Mouse (Mus musculus) midbrain, embryonic 12.5 days (tissue): ENCODE data around the gene Sfswap. TPM values are rescaled to one million over a fixed set of nuclear protein-coding genes. Genes with fewer than 3 reads are reported as not detected.

Experiments
- ATAC-seq: fragments of 200-750 bp; cut with Nextera tagmentation; 2 replicates; pipeline ENCODE4 v1.8.0; 2017; ENCODE audit warnings: low read depth, moderate TSS enrichment, moderate library complexity; ENCODE audit not compliant: low FRiP score
- H3K27ac ChIP-seq: fragments of 300-500 bp; sonication (generic); replicated peaks from 2 replicates; pipeline ENCODE4 v1.5.1; 2016; ENCODE audit warnings: mild to moderate bottlenecking
- H3K27me3 ChIP-seq: fragments of 300-500 bp; sonication (generic); 2 replicates; pipeline ENCODE4 v1.6.1; 2016; ENCODE audit warnings: mild to moderate bottlenecking
- H3K36me3 ChIP-seq: fragments of 300-500 bp; sonication (generic); 2 replicates; pipeline ENCODE4 v1.6.1; 2016
- H3K4me1 ChIP-seq: fragments of 300-500 bp; sonication (generic); 2 replicates; pipeline ENCODE4 v1.6.1; 2016
- H3K4me2 ChIP-seq: fragments of 300-500 bp; sonication (generic); replicated peaks from 2 replicates; pipeline ENCODE4 v1.6.1; 2016; ENCODE audit warnings: mild to moderate bottlenecking, moderate library complexity
- H3K4me3 ChIP-seq: fragments of 300-500 bp; sonication (generic); 2 replicates; pipeline ENCODE4 v1.5.1; 2016; ENCODE audit warnings: mild to moderate bottlenecking
- H3K9ac ChIP-seq: fragments of 300-500 bp; sonication (generic); replicated peaks from 2 replicates; pipeline ENCODE4 v1.6.1; 2016; ENCODE audit warnings: mild to moderate bottlenecking, moderate library complexity
- H3K9me3 ChIP-seq: fragments of 300-500 bp; sonication (generic); 2 replicates; pipeline ENCODE4 v1.6.1; 2016; ENCODE audit warnings: mild to moderate bottlenecking
- WGBS: fragments of 180-500 bp; shearing (Covaris S2); methylation state at CpG from one replicate; pipeline ENCODE4 v1.1.7; 2016; 5-methylcytosine and 5-hydroxymethylcytosine counted together
- polyA plus RNA-seq: library from polyadenylated mRNA; unstranded; fragments of >200 nt; fragmentation: Nextera tagmentation; extraction: Ambion mirVana; gene quantifications from 2 replicates; pipeline ENCODE4 v1.2.1, GENCODE M21; 2016

The Sfswap gene
- polyA plus RNA-seq, 1 experiment from 2014 or later, result 67.4 TPM

- Histone ChIP-seq H3K9ac (no peak overlapping the region), H3K27me3 (no peaks in the 10 kb centered on the region), H3K4me3 (no peak overlapping the region), H3K36me3 (peaks cover 93% of the 10 kb centered on the region), H3K4me2 (no peak overlapping the region), H3K4me1 (no peaks in the 10 kb centered on the region), H3K27ac (no peak overlapping the region), H3K9me3 (no peaks in the 10 kb centered on the region)
- ATAC-seq, result no peak
- WGBS, result 97% methylated on average over 4 of the region's 4 CpGs
Observed at GRCm38 (mm10) chr5:129568596-129568995, 67.6 kb downstream of the Sfswap start.

GRCm38 (mm10) chr5:129578201-129578600 lies 77.2 kb downstream of the Sfswap start:
- WGBS, result 72% methylated on average over 12 of the region's 12 CpGs
- no peaks in the 10 kb centered on the region for H3K4me1 ChIP-seq
- no peak overlapping the region for H3K4me3 ChIP-seq
- no peaks in the 10 kb centered on the region for H3K9me3 ChIP-seq
- peaks cover 30% of the 10 kb centered on the region for H3K27me3 ChIP-seq
- 0 out of 2 replicates have a peak, but pooled peaks cover under 1% of the 10 kb centered on the region for H3K36me3 ChIP-seq
- no peak overlapping the region for H3K9ac ChIP-seq
- H3K27ac ChIP-seq, result no peak overlapping the region
- no peak for ATAC-seq
- no peak overlapping the region for H3K4me2 ChIP-seq

- no peak overlapping the region for H3K4me2 ChIP-seq
- 26% methylated on average over 6 of the region's 6 CpGs for WGBS
Observed at GRCm38 (mm10) chr5:129580046-129580445, 79.0 kb downstream of the Sfswap start.

GRCm38 (mm10) chr5:129580572-129580971 lies 79.6 kb downstream of the Sfswap start:
- no peak overlapping the region for H3K27ac ChIP-seq
- peaks cover 47% of the 10 kb centered on the region for H3K27me3 ChIP-seq
- no peak for ATAC-seq
- H3K36me3 ChIP-seq, result no peaks in the 10 kb centered on the region
- H3K4me1 ChIP-seq, result peaks cover 18% of the 10 kb centered on the region
- no peak overlapping the region for H3K4me3 ChIP-seq
- 82% methylated on average over 9 of the region's 9 CpGs for WGBS
- H3K4me2 ChIP-seq, result no peak overlapping the region
- no peak overlapping the region for H3K9ac ChIP-seq
- no peaks in the 10 kb centered on the region for H3K9me3 ChIP-seq

More at GRCm38 (mm10) chr5:129580046-129580445, 79.0 kb downstream of the Sfswap start:
- H3K27me3 ChIP-seq, result peaks cover 42% of the 10 kb centered on the region
- H3K4me3 ChIP-seq, result no peak overlapping the region
- H3K9me3 ChIP-seq, result no peaks in the 10 kb centered on the region
- H3K36me3 ChIP-seq, result no peaks in the 10 kb centered on the region
- H3K9ac ChIP-seq, result no peak overlapping the region
- no peak overlapping the region for H3K27ac ChIP-seq
- no peak for ATAC-seq
- H3K4me1 ChIP-seq, result peaks cover 13% of the 10 kb centered on the region

- H3K27ac ChIP-seq, result no peak overlapping the region
- 80% methylated on average over 7 of the region's 7 CpGs for WGBS
Observed at GRCm38 (mm10) chr5:129581015-129581414, 80.0 kb downstream of the Sfswap start.

GRCm38 (mm10) chr5:129583331-129583730 lies 82.3 kb downstream of the Sfswap start:
- WGBS, result 8% methylated on average over 12 of the region's 12 CpGs
- Histone ChIP-seq H3K27me3 (peaks cover 66% of the 10 kb centered on the region), H3K4me1 (peaks cover 35% of the 10 kb centered on the region), H3K4me3 (peak overlapping the region; percentile 81), H3K9me3 (no peaks in the 10 kb centered on the region), H3K27ac (no peak overlapping the region), H3K9ac (peak overlapping the region; percentile 88), H3K4me2 (peak overlapping the region; percentile 99), H3K36me3 (no peaks in the 10 kb centered on the region)
- no peak for ATAC-seq

More at GRCm38 (mm10) chr5:129581015-129581414, 80.0 kb downstream of the Sfswap start:
- Histone ChIP-seq H3K27me3 (peaks cover 51% of the 10 kb centered on the region), H3K9me3 (no peaks in the 10 kb centered on the region), H3K9ac (no peak overlapping the region), H3K4me3 (no peak overlapping the region), H3K36me3 (no peaks in the 10 kb centered on the region), H3K4me2 (no peak overlapping the region), H3K4me1 (peaks cover 22% of the 10 kb centered on the region)
- no peak for ATAC-seq

GRCm38 (mm10) chr5:129583761-129584582 lies 83.0 kb downstream of the Sfswap start, which contains the start of gene Mmp17:
Gene Mmp17, plus strand, starts transcription at chr5:129584169.
- Histone ChIP-seq H3K9me3 (no peaks in the 10 kb centered on the region), H3K4me1 (peaks cover 35% of the 10 kb centered on the region), H3K4me3 (peak within 1 kb of the TSS; percentile 81), H3K27ac (peak within 1 kb of the TSS; percentile 44; the same call in 1 of the 2 replicates), H3K27me3 (peaks cover 72% of the 10 kb centered on the region), H3K9ac (peak within 1 kb of the TSS; percentile 88), H3K36me3 (no peaks in the 10 kb centered on the region), H3K4me2 (peak within 1 kb of the TSS; percentile 99)
- WGBS, result under 1% methylated on average over 74 of the region's 80 CpGs
- ATAC-seq, result peak; percentile 85

- peak; percentile 14; the same call in 1 of the 2 replicates for ATAC-seq
- peak overlapping the region; percentile 81 for H3K4me3 ChIP-seq
- under 1% methylated on average over 76 of the region's 76 CpGs for whole genome bisulfite sequencing
- H3K4me1 ChIP-seq, result peaks cover 35% of the 10 kb centered on the region
- no peaks in the 10 kb centered on the region for H3K9me3 ChIP-seq
- H3K27ac ChIP-seq, result 0 out of 2 replicates have a peak overlapping the region, but pooled peaks have one; percentile 78
- no peaks in the 10 kb centered on the region for H3K36me3 ChIP-seq
- peak overlapping the region; percentile 88 for H3K9ac ChIP-seq
- H3K27me3 ChIP-seq, result peaks cover 73% of the 10 kb centered on the region
- H3K4me2 ChIP-seq, result peak overlapping the region; percentile 99
Observed at GRCm38 (mm10) chr5:129584583-129585541, 83.8 kb downstream of the Sfswap start.

GRCm38 (mm10) chr5:129586016-129586415 lies 85.0 kb downstream of the Sfswap start:
- H3K27me3 ChIP-seq, result peaks cover 65% of the 10 kb centered on the region

GRCm38 (mm10) chr5:129586471-129586870 lies 85.5 kb downstream of the Sfswap start:
- WGBS, result 48% methylated on average over 13 of the region's 13 CpGs
- peaks cover 47% of the 10 kb centered on the region for H3K4me1 ChIP-seq
- no peak for ATAC-seq
- peak overlapping the region; percentile 88 for H3K9ac ChIP-seq
- peak overlapping the region; percentile 99 for H3K4me2 ChIP-seq
- peak overlapping the region; percentile 81 for H3K4me3 ChIP-seq
- H3K36me3 ChIP-seq, result no peaks in the 10 kb centered on the region
- H3K27ac ChIP-seq, result peak overlapping the region; percentile 78
- peaks cover 60% of the 10 kb centered on the region for H3K27me3 ChIP-seq
- no peaks in the 10 kb centered on the region for H3K9me3 ChIP-seq

More at GRCm38 (mm10) chr5:129586016-129586415, 85.0 kb downstream of the Sfswap start:
- Histone ChIP-seq H3K4me3 (peak overlapping the region; percentile 81), H3K9ac (peak overlapping the region; percentile 88), H3K4me2 (peak overlapping the region; percentile 99), H3K4me1 (peaks cover 42% of the 10 kb centered on the region), H3K36me3 (no peaks in the 10 kb centered on the region), H3K9me3 (no peaks in the 10 kb centered on the region), H3K27ac (peak overlapping the region; percentile 78)
- peak; percentile 64 for ATAC-seq
- 1% methylated on average over 17 of the region's 17 CpGs for WGBS

- H3K27me3 ChIP-seq, result peaks cover 23% of the 10 kb centered on the region
- no peak overlapping the region for H3K27ac ChIP-seq
- H3K4me2 ChIP-seq, result peak overlapping the region; percentile 17; the same call in 1 of the 2 replicates
- peaks cover 6% of the 10 kb centered on the region; the same call in 1 of the 2 replicates for H3K36me3 ChIP-seq
- H3K4me1 ChIP-seq, result peaks cover 32% of the 10 kb centered on the region
- WGBS, result 6% methylated on average over 11 of the region's 11 CpGs
- no peaks in the 10 kb centered on the region for H3K9me3 ChIP-seq
- H3K9ac ChIP-seq, result no peak overlapping the region
- no peak overlapping the region for H3K4me3 ChIP-seq
- ATAC-seq, result peak; percentile 25; the same call in 1 of the 2 replicates
Observed at GRCm38 (mm10) chr5:129590915-129591314, 89.9 kb downstream of the Sfswap start.
